Mouse (Mus musculus) kidney, embryonic 16.5 days (tissue): ENCODE measurements around the gene Ovca2. TPM values are rescaled to one million over a fixed set of nuclear protein-coding genes. Genes with fewer than 3 reads are reported as not detected.
"Not testable (repeated sequence)": the region's sequence is repeated elsewhere in the genome, so short reads cannot be mapped to it uniquely, and the experiment has no call there.

ENCODE experiments used
- ATAC-seq: fragments of 200-750 bp; cut with Nextera tagmentation; 2 replicates; pipeline ENCODE4 v1.8.0; 2017; ENCODE audit warnings: moderate TSS enrichment; ENCODE audit not compliant: low FRiP score, low TSS enrichment
- H3K27ac ChIP-seq: fragments of 300-500 bp; sonication (generic); 2 replicates; pipeline ENCODE4 v1.5.1; 2014; ENCODE audit warnings: low read length
- H3K27me3 ChIP-seq: fragments of 300-500 bp; sonication (generic); 2 replicates; pipeline ENCODE4 v1.6.1; 2014; ENCODE audit warnings: low read length, control low read depth, mixed read lengths; ENCODE audit not compliant: insufficient read depth
- H3K36me3 ChIP-seq: fragments of 300-500 bp; sonication (generic); 2 replicates; pipeline ENCODE4 v1.6.1; 2014; ENCODE audit warnings: low read length, control low read depth, mixed read lengths; ENCODE audit not compliant: insufficient read depth
- H3K4me1 ChIP-seq: fragments of 300-500 bp; sonication (generic); 2 replicates; pipeline ENCODE4 v1.6.1; 2014; ENCODE audit warnings: low read length, control low read depth, mixed read lengths; ENCODE audit not compliant: insufficient read depth
- H3K4me2 ChIP-seq: fragments of 300-500 bp; sonication (generic); replicated peaks from 2 replicates; pipeline ENCODE4 v1.6.1; 2014; ENCODE audit warnings: low read depth, low read length
- H3K4me3 ChIP-seq: fragments of 300-500 bp; sonication (generic); 2 replicates; pipeline ENCODE4 v1.5.1; 2014; ENCODE audit warnings: mild to moderate bottlenecking, low read length
- H3K9ac ChIP-seq: fragments of 300-500 bp; sonication (generic); replicated peaks from 2 replicates; pipeline ENCODE4 v1.6.1; 2014; ENCODE audit warnings: low read length
- H3K9me3 ChIP-seq: fragments of 300-500 bp; sonication (generic); 2 replicates; pipeline ENCODE4 v1.6.1; 2016; ENCODE audit warnings: low read length, control low read depth
- WGBS: fragments of 180-500 bp; shearing (Covaris S2); extraction: QIAGEN DNeasy Blood & Tissue Kit; methylation state at CpG from one replicate; pipeline ENCODE4 v1.1.7; 2014; 5-methylcytosine and 5-hydroxymethylcytosine counted together
- polyA plus RNA-seq: library from polyadenylated mRNA; unstranded; fragments of >200 nt; fragmentation: Nextera tagmentation; extraction: Ambion mirVana; gene quantifications from 2 replicates; pipeline ENCODE4 v1.2.1, GENCODE M21; 2015

Ovca2 gene
- polyA plus RNA-seq, 1 experiment from 2014 or later, result 26.9 TPM

DNA sequence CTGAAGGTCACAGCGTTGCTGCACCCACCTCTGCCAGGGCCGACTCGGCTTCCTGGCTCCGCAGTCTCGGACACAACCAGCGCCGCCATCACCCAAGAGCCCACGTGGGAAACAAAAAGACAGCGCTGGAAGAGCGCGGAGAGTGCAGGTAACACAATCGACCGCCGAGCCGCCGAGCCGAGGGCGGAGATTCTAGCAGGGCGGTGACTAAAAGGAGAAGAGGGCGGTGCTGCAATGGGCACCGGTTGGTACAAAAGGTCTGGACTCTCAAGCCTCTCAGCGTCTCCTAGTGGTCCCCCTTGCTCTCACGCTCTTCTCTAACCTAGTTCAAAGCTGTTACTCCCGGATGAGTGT is 11.7 kb upstream of the Ovca2 start:
- Histone ChIP-seq H3K4me3 (peak overlapping the region; percentile 90), H3K27ac (peak overlapping the region; percentile 23; the same call in 1 of the 2 replicates), H3K4me1 (peaks cover 38% of the 10 kb centered on the region), H3K36me3 (no peaks in the 10 kb centered on the region), H3K27me3 (peaks cover 31% of the 10 kb centered on the region), H3K9me3 (no peaks in the 10 kb centered on the region), H3K9ac (peak overlapping the region; percentile 77), H3K4me2 (peak overlapping the region; percentile 94)
- peak; percentile 81 for ATAC-seq
- WGBS, result under 1% methylated on average over 24 of the region's 24 CpGs

DNA sequence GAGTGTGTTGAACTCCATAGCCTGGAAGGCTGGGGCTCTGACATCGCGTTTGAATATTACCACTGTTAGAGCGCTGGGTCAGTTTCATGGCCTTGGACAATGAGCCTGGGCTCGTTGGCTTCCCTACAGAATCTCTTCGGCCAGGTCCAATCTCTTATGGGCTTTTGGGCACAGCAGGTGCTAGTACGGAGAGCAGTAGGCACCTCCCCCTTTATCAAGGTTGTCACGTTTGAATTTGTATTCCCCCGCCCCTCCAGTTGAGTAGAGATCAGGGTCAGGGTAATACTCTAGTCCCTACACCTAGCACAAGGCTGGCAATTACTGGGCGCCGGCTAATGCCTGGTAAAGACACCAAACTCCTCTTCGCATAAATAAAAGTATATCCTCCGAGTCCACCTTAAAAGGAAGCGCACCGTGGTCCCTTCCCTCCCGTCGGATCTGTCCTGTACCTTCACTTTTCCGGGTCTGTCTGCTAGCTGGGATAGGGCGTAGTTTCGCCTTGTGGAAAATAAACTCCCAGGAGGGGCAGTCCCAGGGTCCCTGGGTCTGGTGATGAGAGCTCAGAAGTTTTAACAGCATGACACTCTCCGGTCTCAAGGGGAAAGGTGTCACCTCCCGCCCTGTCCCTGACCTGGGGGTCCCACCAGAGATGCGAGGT is 11.2 kb upstream of the Ovca2 start:
- H3K27me3 ChIP-seq, result peaks cover 26% of the 10 kb centered on the region
- peak overlapping the region; percentile 90 for H3K4me3 ChIP-seq
- no peaks in the 10 kb centered on the region for H3K36me3 ChIP-seq
- H3K9me3 ChIP-seq, result no peaks in the 10 kb centered on the region
- WGBS, result under 1% methylated on average over 22 of the region's 22 CpGs
- H3K4me1 ChIP-seq, result peaks cover 33% of the 10 kb centered on the region
- peak overlapping the region; percentile 94 for H3K4me2 ChIP-seq
- ATAC-seq, result peak; percentile 18; the same call in 1 of the 2 replicates
- H3K27ac ChIP-seq, result peak overlapping the region; percentile 23; the same call in 1 of the 2 replicates
- H3K9ac ChIP-seq, result peak overlapping the region; percentile 77

DNA sequence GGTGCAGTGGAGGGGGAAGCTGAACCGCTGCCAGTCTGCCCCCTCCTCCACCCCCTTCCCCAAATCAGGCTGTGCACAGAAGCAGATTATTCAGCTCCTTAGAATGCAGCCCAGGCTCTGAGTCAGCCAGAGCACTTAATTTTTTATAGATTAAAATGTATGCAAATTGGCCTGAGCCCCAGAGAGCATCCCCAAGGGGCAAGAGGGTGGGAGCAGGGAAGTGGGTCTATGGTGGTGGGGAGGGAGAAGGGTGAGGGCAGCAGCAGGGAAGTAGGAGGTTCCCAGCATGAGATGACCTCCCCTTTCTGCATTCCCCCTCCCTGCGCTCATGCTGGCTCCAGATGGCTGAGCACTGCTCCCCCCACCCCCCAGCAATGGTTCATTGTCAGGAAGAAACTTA is 6.4 kb upstream of the Ovca2 start:
- Histone ChIP-seq H3K4me1 (peaks cover 8% of the 10 kb centered on the region), H3K9me3 (no peaks in the 10 kb centered on the region), H3K27ac (no peak overlapping the region), H3K4me3 (no peak overlapping the region), H3K9ac (no peak overlapping the region), H3K36me3 (peaks cover 27% of the 10 kb centered on the region), H3K4me2 (no peak overlapping the region), H3K27me3 (no peaks in the 10 kb centered on the region)
- no peak for ATAC-seq
- 75% methylated on average over 2 of the region's 2 CpGs for WGBS

DNA sequence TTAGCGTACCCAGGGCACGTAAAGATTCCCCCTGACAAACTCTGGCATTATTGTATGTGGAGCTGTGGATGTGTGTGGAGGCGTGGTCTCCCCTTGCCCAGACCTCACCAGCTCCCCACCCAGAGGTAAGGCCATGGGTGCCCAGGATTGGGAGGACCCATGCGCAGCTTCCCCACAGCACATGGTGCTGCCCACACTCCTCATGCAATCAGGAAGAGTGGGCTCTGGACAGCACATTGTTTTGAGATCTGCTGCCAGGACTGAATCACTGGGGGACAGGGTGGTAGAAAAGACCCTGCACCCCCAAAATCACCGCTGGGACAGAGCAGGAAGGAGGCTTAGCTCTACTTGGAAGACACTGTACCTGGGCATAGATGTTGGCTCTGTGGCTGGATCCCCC is 5.9 kb upstream of the Ovca2 start:
- no peak overlapping the region for H3K27ac ChIP-seq
- no peaks in the 10 kb centered on the region for H3K9me3 ChIP-seq
- no peak overlapping the region for H3K4me2 ChIP-seq
- ATAC-seq, result no peak
- H3K4me3 ChIP-seq, result no peak overlapping the region
- no peak overlapping the region for H3K9ac ChIP-seq
- peaks cover 27% of the 10 kb centered on the region for H3K36me3 ChIP-seq
- WGBS, result 90% methylated on average over 5 of the region's 5 CpGs
- H3K27me3 ChIP-seq, result no peaks in the 10 kb centered on the region
- H3K4me1 ChIP-seq, result peaks cover 6% of the 10 kb centered on the region

DNA sequence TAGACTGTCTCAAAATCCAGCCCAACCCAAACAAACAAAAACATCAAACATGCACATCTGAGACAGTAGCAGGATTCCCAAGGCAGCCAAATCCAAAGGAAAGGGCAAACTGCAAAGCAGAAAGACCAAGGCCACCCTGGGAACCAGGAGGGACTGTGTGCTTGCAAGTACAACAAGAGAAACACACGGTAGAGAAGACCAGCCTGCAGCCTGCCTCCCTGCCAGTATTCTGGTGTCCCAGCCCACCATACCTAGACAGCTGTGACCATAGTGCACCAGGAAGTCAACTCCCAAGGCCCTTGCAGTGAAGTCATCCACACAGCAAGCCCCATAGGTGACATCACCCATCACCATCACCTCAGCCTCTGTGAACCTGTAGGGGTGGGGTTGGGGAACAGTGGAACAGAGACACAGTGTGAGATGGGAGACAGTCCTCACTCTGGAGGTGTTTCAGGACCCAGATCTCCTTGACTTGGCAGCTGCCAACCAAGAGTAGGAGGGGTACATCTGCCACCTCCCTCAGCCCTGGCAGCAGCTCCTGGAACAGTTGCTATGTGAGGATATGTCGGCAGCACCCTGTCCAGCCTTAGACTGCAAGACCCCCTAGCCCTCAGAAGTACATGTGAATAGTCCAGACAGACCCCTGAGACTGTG is 5.4 kb upstream of the Ovca2 start:
- peaks cover 6% of the 10 kb centered on the region for H3K4me1 ChIP-seq
- H3K4me2 ChIP-seq, result no peak overlapping the region
- H3K4me3 ChIP-seq, result no peak overlapping the region
- WGBS, result 88% methylated on average over 2 of the region's 2 CpGs
- no peak for ATAC-seq
- no peaks in the 10 kb centered on the region for H3K27me3 ChIP-seq
- H3K36me3 ChIP-seq, result peaks cover 27% of the 10 kb centered on the region
- no peak overlapping the region for H3K9ac ChIP-seq
- no peaks in the 10 kb centered on the region for H3K9me3 ChIP-seq
- no peak overlapping the region for H3K27ac ChIP-seq

DNA sequence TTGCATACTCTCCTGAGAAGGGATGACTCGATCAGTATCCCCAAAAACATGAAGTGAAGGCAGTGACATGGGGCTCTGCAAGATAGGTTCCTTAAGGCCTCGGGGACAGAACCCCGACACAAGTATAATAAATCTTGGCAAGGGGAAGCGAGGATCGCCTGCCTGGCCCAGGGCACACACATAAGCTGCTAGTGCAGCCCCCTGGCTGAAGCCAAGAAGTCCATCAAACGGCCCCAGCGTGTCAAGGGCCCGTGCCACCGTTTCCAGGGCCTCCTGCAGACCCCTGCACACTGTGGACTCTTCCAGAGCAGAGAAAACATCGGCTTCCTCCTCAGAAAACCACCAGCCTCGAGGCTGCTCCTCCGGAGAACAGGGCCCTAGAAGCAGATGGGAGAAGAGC is 624 bp downstream of the Ovca2 start:
- H3K4me3 ChIP-seq, result peak overlapping the region; percentile 71
- H3K4me2 ChIP-seq, result peak overlapping the region; percentile 88
- 0 out of 2 replicates have a peak, but pooled peaks cover 2% of the 10 kb centered on the region for H3K27me3 ChIP-seq
- H3K9ac ChIP-seq, result peak overlapping the region; percentile 71
- peaks cover 21% of the 10 kb centered on the region for H3K4me1 ChIP-seq
- peak overlapping the region; percentile 77 for H3K27ac ChIP-seq
- peaks cover 27% of the 10 kb centered on the region for H3K36me3 ChIP-seq
- no peak for ATAC-seq
- no peaks in the 10 kb centered on the region for H3K9me3 ChIP-seq
- 39% methylated on average over 12 of the region's 12 CpGs for WGBS

DNA sequence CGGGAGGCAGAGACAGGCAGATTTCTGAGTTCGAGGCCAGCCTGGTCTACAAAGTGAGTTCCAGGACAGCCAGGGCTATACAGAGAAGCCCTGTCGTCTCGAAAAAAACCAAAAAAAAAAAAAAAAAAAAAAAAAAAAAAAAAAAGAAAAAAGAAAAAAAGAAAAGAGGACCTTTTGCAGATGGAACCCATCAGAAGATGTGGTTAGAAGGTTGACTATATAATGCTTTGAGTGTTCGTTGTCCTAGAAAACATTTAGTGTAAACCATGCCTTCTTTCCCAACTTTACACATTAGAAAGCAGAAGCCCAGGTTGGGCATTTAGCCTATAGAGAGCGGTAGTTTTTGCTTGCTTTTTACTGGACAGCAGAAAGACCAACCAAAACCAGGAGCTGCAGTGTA is 4.1 kb downstream of the Ovca2 start:
- H3K27ac ChIP-seq, H3K4me3 ChIP-seq, H3K4me2 ChIP-seq, H3K36me3 ChIP-seq, H3K9me3 ChIP-seq, ATAC-seq, H3K9ac ChIP-seq: not testable (repeated sequence)
- Histone ChIP-seq H3K27me3 (peaks cover 34% of the 10 kb centered on the region), H3K4me1 (peaks cover 47% of the 10 kb centered on the region)
- WGBS, result 62% methylated on average over 6 of the region's 6 CpGs

DNA sequence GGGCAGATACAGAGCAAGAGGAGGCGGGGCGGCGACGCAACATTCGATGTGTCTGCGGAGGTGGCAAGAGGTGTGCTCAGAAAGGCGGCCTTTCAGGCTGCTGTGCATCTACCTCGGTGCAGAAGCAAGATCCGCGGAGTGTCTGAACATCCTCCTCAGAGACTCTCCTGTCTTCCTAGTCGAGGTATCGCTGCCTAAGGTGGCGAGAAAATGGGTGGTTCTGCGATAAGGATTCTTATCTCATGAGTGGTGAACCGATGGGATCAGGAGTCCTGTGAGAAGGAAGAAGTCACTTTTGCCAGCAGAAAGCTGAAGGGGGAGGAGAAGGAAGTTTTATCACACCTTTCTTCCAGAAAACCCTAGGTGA is 4.9 kb downstream of the Ovca2 start:
- no peak overlapping the region for H3K9ac ChIP-seq
- WGBS, result 4% methylated on average over 15 of the region's 15 CpGs
- H3K4me2 ChIP-seq, result peak overlapping the region; percentile 91
- peaks cover 41% of the 10 kb centered on the region for H3K27me3 ChIP-seq
- peaks cover 6% of the 10 kb centered on the region; the same call in 1 of the 2 replicates for H3K36me3 ChIP-seq
- no peaks in the 10 kb centered on the region for H3K9me3 ChIP-seq
- peaks cover 48% of the 10 kb centered on the region for H3K4me1 ChIP-seq
- H3K4me3 ChIP-seq, result peak overlapping the region; percentile 68
- no peak for ATAC-seq
- no peak overlapping the region for H3K27ac ChIP-seq

DNA sequence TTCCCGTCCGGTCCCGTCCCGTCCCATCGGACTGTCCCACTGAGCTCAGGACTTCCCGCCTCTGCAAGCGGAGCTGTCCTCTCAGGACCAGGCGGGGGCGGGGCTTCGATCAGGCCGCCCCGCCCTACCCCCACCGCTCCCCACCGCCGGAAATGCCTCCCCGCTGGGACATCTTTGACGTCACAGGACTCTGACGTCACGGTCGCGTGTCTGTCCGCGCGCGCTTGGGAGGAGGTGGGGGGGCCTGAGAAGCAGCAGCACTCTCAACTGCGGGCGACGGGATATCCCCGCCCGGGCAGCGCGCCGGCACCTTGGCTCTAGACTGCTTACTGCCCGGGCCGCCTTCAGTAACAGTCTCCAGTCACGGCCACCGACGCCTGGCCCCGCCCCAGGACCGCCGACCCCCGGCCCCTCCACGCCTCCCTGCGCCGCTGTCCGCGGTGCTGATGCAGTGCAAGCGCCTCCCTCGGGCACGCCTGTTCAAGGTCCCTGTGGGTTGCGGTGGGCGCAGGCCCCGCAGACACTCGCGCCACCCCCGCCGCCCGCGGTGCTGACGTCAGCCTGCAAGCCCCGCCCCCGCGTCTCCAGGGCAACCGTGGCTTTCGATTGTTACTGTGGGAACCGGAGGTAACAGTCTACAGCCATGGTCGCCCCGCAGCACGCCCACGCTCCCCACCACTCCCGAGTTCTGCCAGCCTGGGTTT is 5.4 kb downstream of the Ovca2 start:
- WGBS, result under 1% methylated on average over 71 of the region's 71 CpGs
- Histone ChIP-seq H3K36me3 (peaks cover 6% of the 10 kb centered on the region; the same call in 1 of the 2 replicates), H3K4me2 (peak overlapping the region; percentile 91), H3K27ac (no peak overlapping the region), H3K27me3 (peaks cover 46% of the 10 kb centered on the region), H3K4me1 (peaks cover 53% of the 10 kb centered on the region), H3K9ac (peak overlapping the region; percentile 45; the same call in 1 of the 2 replicates), H3K9me3 (no peaks in the 10 kb centered on the region), H3K4me3 (peak overlapping the region; percentile 68)
- peak; percentile 72 for ATAC-seq
